8 mouse cellular contexts compared by ENCODE assay signal in genomic region chr4:98107936-98108675, GRCm38 (mm10).
A peak's percentile ranks its signal among the peaks of the same experiment; 100 is the strongest.
DNase-seq lines count a peak whose midpoint lies in the region; ATAC-seq lines count a peak whose summit lies in the region.

No protein-coding gene starts in this region.

- 0 out of 2 replicates have a peak, but pooled peaks cover 2% of the 10 kb centered on the region for H3K36me3 ChIP-seq in heart, embryonic 12.5 days
- no peaks in the 10 kb centered on the region for H3K36me3 ChIP-seq in embryonic facial prominence, embryonic 10.5 days (replicated peaks)
- H3K36me3 ChIP-seq in hindbrain, embryonic 10.5 days = no peaks in the 10 kb centered on the region
- no peaks in the 10 kb centered on the region for H3K36me3 ChIP-seq in midbrain, embryonic 14.5 days (ENCODE audit: control insufficient read depth, insufficient read depth, low read length)

- intact Hi-C loops in heart, postnatal 14 days (cut with DNase I) = loop anchor here (1.0 to 10.0 kb wide), 7 partner anchors 61 to 433 kb away; no protein-coding TSS in a partner anchor

- DNase-seq in heart, postnatal 14 days = no peak
- no peak for DNase-seq in embryonic facial prominence, embryonic 10.5 days (ENCODE audit: low spot score)
- no peak for DNase-seq in hindbrain, embryonic 10.5 days (ENCODE audit: low spot score)
- peak; percentile 41 for DNase-seq in midbrain, embryonic 14.5 days
- no peak for DNase-seq in urinary bladder, postnatal 10 days (ENCODE audit: low spot score)
- DNase-seq in right cerebral cortex, postnatal 10 days (ENCODE audit: low spot score in 2 of 2) = no peak
- DNase-seq in frontal cortex, postnatal 36 days (ENCODE audit: low spot score in 2 of 2) = no peak

- H3K27me3 ChIP-seq in heart, embryonic 12.5 days (replicated peaks) = no peaks in the 10 kb centered on the region
- H3K27me3 ChIP-seq in embryonic facial prominence, embryonic 10.5 days (replicated peaks; ENCODE audit: low read depth, poor library complexity, severe bottlenecking) = peaks cover 45% of the 10 kb centered on the region
- H3K27me3 ChIP-seq in hindbrain, embryonic 10.5 days (ENCODE audit: insufficient read depth, poor library complexity, severe bottlenecking) = peaks cover 44% of the 10 kb centered on the region
- H3K27me3 ChIP-seq in midbrain, embryonic 14.5 days (ENCODE audit: control insufficient read depth, insufficient read depth, low read length) = no peaks in the 10 kb centered on the region

- no peak overlapping the region for H3K4me2 ChIP-seq in heart, embryonic 12.5 days
- H3K4me2 ChIP-seq in midbrain, embryonic 14.5 days (ENCODE audit: low read length) = peak overlapping the region; percentile 27

- ATAC-seq in heart, embryonic 12.5 days (ENCODE audit: insufficient number of reproducible peaks, low FRiP score) = no peak
- ATAC-seq in midbrain, embryonic 14.5 days (ENCODE audit: low FRiP score, low TSS enrichment) = no peak; the same call in 1 of the 2 replicates

- peaks cover 42% of the 10 kb centered on the region for H3K4me1 ChIP-seq in heart, embryonic 12.5 days (replicated peaks)
- peaks cover 68% of the 10 kb centered on the region for H3K4me1 ChIP-seq in embryonic facial prominence, embryonic 10.5 days
- H3K4me1 ChIP-seq in hindbrain, embryonic 10.5 days (replicated peaks) = peaks cover 75% of the 10 kb centered on the region
- peaks cover 50% of the 10 kb centered on the region for H3K4me1 ChIP-seq in midbrain, embryonic 14.5 days (ENCODE audit: control insufficient read depth, insufficient read depth, low read length)

- peak overlapping the region; percentile 84 for H3K27ac ChIP-seq in heart, embryonic 12.5 days (ENCODE audit: poor library complexity, severe bottlenecking)
- peak overlapping the region; percentile 84 for H3K27ac ChIP-seq in embryonic facial prominence, embryonic 10.5 days (replicated peaks)
- H3K27ac ChIP-seq in hindbrain, embryonic 10.5 days = peak overlapping the region; percentile 86
- H3K27ac ChIP-seq in midbrain, embryonic 14.5 days (replicated peaks; ENCODE audit: low read depth, low read length) = peak overlapping the region; percentile 87

- H3K9ac ChIP-seq in heart, embryonic 12.5 days = no peak overlapping the region
- H3K9ac ChIP-seq in midbrain, embryonic 14.5 days (replicated peaks; ENCODE audit: low read length) = no peak overlapping the region

- no peak overlapping the region for H3K4me3 ChIP-seq in heart, embryonic 12.5 days
- H3K4me3 ChIP-seq in embryonic facial prominence, embryonic 10.5 days = peak overlapping the region; percentile 23; the same call in 1 of the 2 replicates
- 0 out of 2 replicates have a peak overlapping the region, but pooled peaks have one; percentile 21 for H3K4me3 ChIP-seq in hindbrain, embryonic 10.5 days
- no peak overlapping the region for H3K4me3 ChIP-seq in midbrain, embryonic 14.5 days (replicated peaks; ENCODE audit: low read depth, low read length)

- H3K9me3 ChIP-seq in heart, embryonic 12.5 days (replicated peaks) = no peaks in the 10 kb centered on the region
- no peaks in the 10 kb centered on the region for H3K9me3 ChIP-seq in embryonic facial prominence, embryonic 10.5 days
- H3K9me3 ChIP-seq in hindbrain, embryonic 10.5 days = no peaks in the 10 kb centered on the region
- H3K9me3 ChIP-seq in midbrain, embryonic 14.5 days (ENCODE audit: control insufficient read depth, low read length) = no peaks in the 10 kb centered on the region

- WGBS in heart, embryonic 12.5 days = 32% methylated on average over 9 of the region's 9 CpGs
- 13% methylated on average over 9 of the region's 9 CpGs for WGBS in embryonic facial prominence, embryonic 10.5 days
- 10% methylated on average over 9 of the region's 9 CpGs for WGBS in hindbrain, embryonic 10.5 days
- WGBS in midbrain, embryonic 14.5 days = 4% methylated on average over 9 of the region's 9 CpGs

Comparison
In these comparisons a context has a peak if more than half of its experiments do, and no peak if none do; other contexts are left out.
1. H3K4me3 ChIP-seq: peak in embryonic facial prominence, embryonic 10.5 days (single experiment) and hindbrain, embryonic 10.5 days (single experiment); none in heart, embryonic 12.5 days (single experiment) and midbrain, embryonic 14.5 days (single experiment).
2. Peak in every context shown above with its lines, with median percentiles within 50 percentile points of each other: H3K27ac ChIP-seq.